Mouse (Mus musculus) limb, embryonic 13.5 days (tissue): ENCODE data around the gene Dpf3. TPM values are rescaled to one million over a fixed set of nuclear protein-coding genes. Genes with fewer than 3 reads are reported as not detected.

Experiments
- ATAC-seq: fragments of 200-750 bp; cut with Nextera tagmentation; 2 replicates; pipeline ENCODE4 v1.8.0; 2017; ENCODE audit warnings: low read depth, moderate number of reproducible peaks, moderate TSS enrichment; ENCODE audit not compliant: low FRiP score
- H3K27ac ChIP-seq: fragments of 300-500 bp; sonication (generic); 2 replicates; pipeline ENCODE4 v1.5.1; 2015; ENCODE audit warnings: inconsistent platforms, mild to moderate bottlenecking, moderate library complexity
- H3K27me3 ChIP-seq: fragments of 300-500 bp; sonication (generic); 2 replicates; pipeline ENCODE4 v1.6.1; 2015; ENCODE audit warnings: mild to moderate bottlenecking, inconsistent platforms
- H3K36me3 ChIP-seq: fragments of 300-500 bp; sonication (generic); 2 replicates; pipeline ENCODE4 v1.6.1; 2015; ENCODE audit warnings: inconsistent platforms, mild to moderate bottlenecking, moderate library complexity
- H3K4me1 ChIP-seq: fragments of 300-500 bp; sonication (generic); 2 replicates; pipeline ENCODE4 v1.6.1; 2015; ENCODE audit warnings: inconsistent platforms
- H3K4me2 ChIP-seq: fragments of 300-500 bp; sonication (generic); replicated peaks from 2 replicates; pipeline ENCODE4 v1.6.1; 2015; ENCODE audit warnings: inconsistent platforms, mild to moderate bottlenecking, moderate library complexity
- H3K4me3 ChIP-seq: fragments of 300-500 bp; sonication (generic); 2 replicates; pipeline ENCODE4 v1.5.1; 2015; ENCODE audit warnings: moderate library complexity, mild to moderate bottlenecking, inconsistent platforms
- H3K9ac ChIP-seq: fragments of 300-500 bp; sonication (generic); 2 replicates; pipeline ENCODE4 v1.6.1; 2015; ENCODE audit warnings: mild to moderate bottlenecking, inconsistent platforms
- H3K9me3 ChIP-seq: fragments of 300-500 bp; sonication (generic); 2 replicates; pipeline ENCODE4 v1.6.1; 2016; ENCODE audit warnings: inconsistent platforms
- WGBS: fragments of 180-500 bp; shearing (Covaris S2); methylation state at CpG from one replicate; pipeline ENCODE4 v1.1.7; 2015; 5-methylcytosine and 5-hydroxymethylcytosine counted together
- polyA plus RNA-seq: library from polyadenylated mRNA; unstranded; fragments of >200 nt; fragmentation: Nextera tagmentation; extraction: Ambion mirVana; gene quantifications from 2 replicates; pipeline ENCODE4 v1.2.1, GENCODE M21; 2015

Gene Dpf3
- polyA plus RNA-seq, 1 experiment from 2014 or later: 6.1 TPM

- no peak overlapping the region for H3K9ac ChIP-seq
Observed at GRCm38 (mm10) chr12:83314666-83315065, 172.8 kb downstream of the Dpf3 start.

GRCm38 (mm10) chr12:83312818-83313217 is 174.7 kb downstream of the Dpf3 start:
- WGBS: 87% methylated on average over 9 of the region's 9 CpGs
- H3K27ac ChIP-seq: no peak overlapping the region
- no peaks in the 10 kb centered on the region for H3K36me3 ChIP-seq
- no peaks in the 10 kb centered on the region for H3K9me3 ChIP-seq
- H3K27me3 ChIP-seq: peaks cover 4% of the 10 kb centered on the region; the same call in 1 of the 2 replicates
- no peaks in the 10 kb centered on the region for H3K4me1 ChIP-seq
- no peak overlapping the region for H3K9ac ChIP-seq
- no peak overlapping the region for H3K4me2 ChIP-seq
- no peak overlapping the region for H3K4me3 ChIP-seq
- ATAC-seq: no peak

More at GRCm38 (mm10) chr12:83314666-83315065, 172.8 kb downstream of the Dpf3 start:
- no peak overlapping the region for H3K27ac ChIP-seq
- no peak for ATAC-seq
- H3K4me1 ChIP-seq: no peaks in the 10 kb centered on the region
- no peaks in the 10 kb centered on the region for H3K9me3 ChIP-seq
- H3K4me2 ChIP-seq: no peak overlapping the region
- WGBS: 78% methylated on average over 7 of the region's 7 CpGs
- peaks cover 4% of the 10 kb centered on the region; the same call in 1 of the 2 replicates for H3K27me3 ChIP-seq
- H3K4me3 ChIP-seq: no peak overlapping the region
- no peaks in the 10 kb centered on the region for H3K36me3 ChIP-seq

GRCm38 (mm10) chr12:83310567-83310966 is 176.9 kb downstream of the Dpf3 start:
- no peak for ATAC-seq
- Histone ChIP-seq H3K4me2 (no peak overlapping the region), H3K27ac (no peak overlapping the region), H3K36me3 (no peaks in the 10 kb centered on the region), H3K9ac (no peak overlapping the region), H3K27me3 (peaks cover 4% of the 10 kb centered on the region; the same call in 1 of the 2 replicates), H3K4me3 (no peak overlapping the region), H3K9me3 (no peaks in the 10 kb centered on the region), H3K4me1 (no peaks in the 10 kb centered on the region)
- WGBS: 45% methylated on average over 11 of the region's 11 CpGs

- ATAC-seq: no peak
- no peak overlapping the region for H3K4me3 ChIP-seq
Observed at GRCm38 (mm10) chr12:83309031-83309804, 178.3 kb downstream of the Dpf3 start.

GRCm38 (mm10) chr12:83308627-83309026 is 178.9 kb downstream of the Dpf3 start:
- 79% methylated on average over 4 of the region's 4 CpGs for WGBS
- Histone ChIP-seq H3K9ac (no peak overlapping the region), H3K4me3 (no peak overlapping the region), H3K4me1 (peaks cover under 1% of the 10 kb centered on the region; the same call in 1 of the 2 replicates), H3K4me2 (no peak overlapping the region), H3K9me3 (no peaks in the 10 kb centered on the region), H3K36me3 (no peaks in the 10 kb centered on the region), H3K27ac (no peak overlapping the region), H3K27me3 (no peaks in the 10 kb centered on the region)
- no peak for ATAC-seq

More at GRCm38 (mm10) chr12:83309031-83309804, 178.3 kb downstream of the Dpf3 start:
- H3K36me3 ChIP-seq: no peaks in the 10 kb centered on the region
- no peaks in the 10 kb centered on the region for H3K27me3 ChIP-seq
- no peak overlapping the region for H3K4me2 ChIP-seq
- H3K9ac ChIP-seq: no peak overlapping the region
- H3K9me3 ChIP-seq: no peaks in the 10 kb centered on the region
- WGBS: 77% methylated on average over 11 of the region's 11 CpGs
- no peaks in the 10 kb centered on the region for H3K4me1 ChIP-seq
- no peak overlapping the region for H3K27ac ChIP-seq

- H3K9me3 ChIP-seq: no peaks in the 10 kb centered on the region
- H3K36me3 ChIP-seq: no peaks in the 10 kb centered on the region
- no peak overlapping the region for H3K4me3 ChIP-seq
- H3K4me2 ChIP-seq: no peak overlapping the region
- 64% methylated on average over 6 of the region's 6 CpGs for WGBS
- ATAC-seq: no peak
- H3K4me1 ChIP-seq: peaks cover 15% of the 10 kb centered on the region
- no peak overlapping the region for H3K27ac ChIP-seq
- H3K27me3 ChIP-seq: no peaks in the 10 kb centered on the region
- H3K9ac ChIP-seq: no peak overlapping the region
Observed at GRCm38 (mm10) chr12:83303221-83303620, 184.3 kb downstream of the Dpf3 start.

GRCm38 (mm10) chr12:83302320-83303153 is 185.0 kb downstream of the Dpf3 start:
- Histone ChIP-seq H3K4me3 (no peak overlapping the region), H3K27ac (no peak overlapping the region), H3K36me3 (no peaks in the 10 kb centered on the region), H3K9ac (no peak overlapping the region), H3K4me2 (peak overlapping the region; percentile 16; the same call in 1 of the 2 replicates), H3K27me3 (no peaks in the 10 kb centered on the region), H3K9me3 (no peaks in the 10 kb centered on the region), H3K4me1 (peaks cover 15% of the 10 kb centered on the region)
- ATAC-seq: 0 out of 2 replicates have a peak, but pooled peaks have one; percentile 36
- 38% methylated on average over 18 of the region's 18 CpGs for WGBS

- no peak overlapping the region for H3K27ac ChIP-seq
- peaks cover 15% of the 10 kb centered on the region for H3K4me1 ChIP-seq
- H3K36me3 ChIP-seq: no peaks in the 10 kb centered on the region
- H3K9ac ChIP-seq: no peak overlapping the region
- no peak overlapping the region for H3K4me3 ChIP-seq
- H3K4me2 ChIP-seq: no peak overlapping the region
- 71% methylated on average over 18 of the region's 18 CpGs for WGBS
- H3K27me3 ChIP-seq: no peaks in the 10 kb centered on the region
- H3K9me3 ChIP-seq: no peaks in the 10 kb centered on the region
- ATAC-seq: no peak
Observed at GRCm38 (mm10) chr12:83301616-83302319, 185.7 kb downstream of the Dpf3 start.

- no peak overlapping the region for H3K27ac ChIP-seq
- no peaks in the 10 kb centered on the region for H3K36me3 ChIP-seq
- 86% methylated on average over 5 of the region's 5 CpGs for WGBS
- H3K4me2 ChIP-seq: no peak overlapping the region
- no peak overlapping the region for H3K4me3 ChIP-seq
- no peak overlapping the region for H3K9ac ChIP-seq
- H3K9me3 ChIP-seq: no peaks in the 10 kb centered on the region
- ATAC-seq: no peak
- peaks cover 11% of the 10 kb centered on the region for H3K4me1 ChIP-seq
- no peaks in the 10 kb centered on the region for H3K27me3 ChIP-seq
Observed at GRCm38 (mm10) chr12:83298358-83298757, 189.2 kb downstream of the Dpf3 start.

GRCm38 (mm10) chr12:83295031-83295430 is 192.5 kb downstream of the Dpf3 start:
- H3K27me3 ChIP-seq: no peaks in the 10 kb centered on the region
- H3K9me3 ChIP-seq: no peaks in the 10 kb centered on the region
- H3K36me3 ChIP-seq: no peaks in the 10 kb centered on the region
- no peaks in the 10 kb centered on the region for H3K4me1 ChIP-seq
- no peak overlapping the region for H3K4me3 ChIP-seq
- WGBS: 81% methylated on average over 8 of the region's 8 CpGs
- no peak overlapping the region for H3K4me2 ChIP-seq
- ATAC-seq: no peak
- H3K27ac ChIP-seq: no peak overlapping the region
- no peak overlapping the region for H3K9ac ChIP-seq

GRCm38 (mm10) chr12:83291915-83292314 is 195.6 kb downstream of the Dpf3 start:
- Histone ChIP-seq H3K4me1 (peaks cover 4% of the 10 kb centered on the region), H3K27me3 (no peaks in the 10 kb centered on the region), H3K9ac (no peak overlapping the region), H3K4me2 (no peak overlapping the region), H3K4me3 (no peak overlapping the region), H3K9me3 (no peaks in the 10 kb centered on the region), H3K36me3 (no peaks in the 10 kb centered on the region), H3K27ac (no peak overlapping the region)
- no peak for ATAC-seq
- WGBS: 69% methylated on average over 4 of the region's 5 CpGs
